20 mouse cellular contexts compared by ENCODE assay signal in the genomic region with DNA sequence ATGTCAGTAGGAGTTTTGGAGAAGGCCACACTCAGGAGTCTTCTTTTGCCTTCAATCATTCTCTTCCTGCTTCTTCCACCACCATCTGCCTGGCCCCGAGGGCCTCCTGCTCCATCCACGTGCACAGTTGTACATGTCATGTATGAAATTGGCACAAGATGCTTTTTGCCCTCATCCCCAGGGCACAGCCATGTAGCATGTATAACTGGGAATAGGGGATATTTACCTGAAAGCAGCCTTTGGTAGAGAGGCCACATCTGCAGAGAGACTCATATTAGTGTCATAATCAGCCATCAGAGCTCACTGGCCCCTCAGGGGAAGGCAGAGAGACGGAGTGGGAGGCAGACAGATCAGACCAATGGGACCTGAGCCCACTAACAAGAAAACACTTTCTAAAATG.
"Had no signal": no experiment of that assay in that cellular context is flagged by ENCODE, and none has a peak within 500 bp of the region (broad histone marks: within the 10 kb centered on the region; RNA-seq: fewer than 3 reads in every experiment).

No protein-coding gene starts in this region.

- H3K4me3 ChIP-seq: liver, embryonic 15.5 days; lung, embryonic 15.5 days; megakaryocyte, embryonic 14.5 days; midbrain, embryonic 12.5 days; midbrain, embryonic 15.5 days; neural tube, embryonic 12.5 days had no signal

- DNase-seq: liver, postnatal 0 days; lung, adult 2 months; lung, postnatal 14 days; lung, postnatal 36 days; retina, postnatal 1 day; right cerebral cortex, adult 18-20 months; right cerebral cortex, postnatal 25 days; right cerebral cortex, postnatal 4 days; spleen, adult 18-20 months; thymus, adult 18-20 months; thymus, postnatal 14 days; thymus, postnatal 36 days had no signal

- ATAC-seq: liver, postnatal 0 days; lung, postnatal 0 days; midbrain, embryonic 15.5 days had no signal

- H3K4me2 ChIP-seq: liver, embryonic 15.5 days; lung, embryonic 15.5 days; midbrain, embryonic 12.5 days; midbrain, embryonic 15.5 days; neural tube, embryonic 12.5 days had no signal

- H3K9ac ChIP-seq: liver, embryonic 15.5 days; liver, postnatal 0 days; lung, embryonic 15.5 days; midbrain, embryonic 12.5 days; midbrain, embryonic 15.5 days; neural tube, embryonic 12.5 days had no signal

- H3K27me3 ChIP-seq: liver, embryonic 15.5 days; lung, embryonic 15.5 days; midbrain, embryonic 12.5 days; midbrain, embryonic 15.5 days; neural tube, embryonic 12.5 days had no signal

- H3K36me3 ChIP-seq: liver, embryonic 15.5 days; lung, embryonic 15.5 days; midbrain, embryonic 12.5 days; midbrain, embryonic 15.5 days; neural tube, embryonic 12.5 days had no signal

- H3K27ac ChIP-seq: liver, embryonic 15.5 days; lung, embryonic 15.5 days; macrophage; midbrain, embryonic 12.5 days; midbrain, embryonic 15.5 days; neural tube, embryonic 12.5 days had no signal

- H3K9me3 ChIP-seq: liver, embryonic 15.5 days; lung, embryonic 15.5 days; midbrain, embryonic 12.5 days; midbrain, embryonic 15.5 days; neural tube, embryonic 12.5 days had no signal

- H3K4me1 ChIP-seq: liver, embryonic 15.5 days; megakaryocyte, embryonic 14.5 days; midbrain, embryonic 15.5 days; neural tube, embryonic 12.5 days had no signal
